Mouse (Mus musculus) fat pad, adult 2 months (tissue): ENCODE measurements at regions not wholly inside any gene's neighbourhood (a gene's known extent, or its start where the extent isn't known, plus 50 kb on each side); places are given as distances from the start of the nearest gene placed in this dataset.

Experiments used
- DNase-seq: peaks from one replicate; pipeline ENCODE4 v3.0.0-alpha.2; 2011; ENCODE audit warnings: low read depth, low spot score; ENCODE audit errors: extremely low read depth

- DNase-seq, result no peak
Observed at GRCm38 (mm10) chr16:30118876-30119275, 54.7 kb downstream of the Hes1 start.

- DNase-seq, result no peak
Observed at GRCm38 (mm10) chr16:30120330-30121265, 56.4 kb downstream of the Hes1 start.

DNA sequence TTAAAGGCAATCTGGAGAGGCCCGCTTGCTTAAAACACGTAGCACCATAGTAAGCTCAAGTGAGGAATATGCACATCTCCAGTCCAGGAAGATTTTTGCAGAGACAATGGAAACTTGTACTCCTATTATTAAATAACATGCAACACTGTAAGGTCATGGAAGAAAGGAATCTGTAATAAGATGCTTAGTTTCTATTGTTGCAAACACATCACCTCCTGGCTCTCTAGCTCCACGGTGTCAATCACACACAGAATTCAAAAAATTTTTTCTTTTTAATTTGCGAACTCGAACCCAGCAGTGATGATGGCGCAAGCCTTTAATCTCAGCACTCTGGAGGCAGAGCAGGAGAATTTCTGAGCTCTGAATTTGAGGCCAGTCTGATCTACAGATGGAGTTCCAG, 57.4 kb downstream of the Hes1 start:
- DNase-seq, result no peak

DNA sequence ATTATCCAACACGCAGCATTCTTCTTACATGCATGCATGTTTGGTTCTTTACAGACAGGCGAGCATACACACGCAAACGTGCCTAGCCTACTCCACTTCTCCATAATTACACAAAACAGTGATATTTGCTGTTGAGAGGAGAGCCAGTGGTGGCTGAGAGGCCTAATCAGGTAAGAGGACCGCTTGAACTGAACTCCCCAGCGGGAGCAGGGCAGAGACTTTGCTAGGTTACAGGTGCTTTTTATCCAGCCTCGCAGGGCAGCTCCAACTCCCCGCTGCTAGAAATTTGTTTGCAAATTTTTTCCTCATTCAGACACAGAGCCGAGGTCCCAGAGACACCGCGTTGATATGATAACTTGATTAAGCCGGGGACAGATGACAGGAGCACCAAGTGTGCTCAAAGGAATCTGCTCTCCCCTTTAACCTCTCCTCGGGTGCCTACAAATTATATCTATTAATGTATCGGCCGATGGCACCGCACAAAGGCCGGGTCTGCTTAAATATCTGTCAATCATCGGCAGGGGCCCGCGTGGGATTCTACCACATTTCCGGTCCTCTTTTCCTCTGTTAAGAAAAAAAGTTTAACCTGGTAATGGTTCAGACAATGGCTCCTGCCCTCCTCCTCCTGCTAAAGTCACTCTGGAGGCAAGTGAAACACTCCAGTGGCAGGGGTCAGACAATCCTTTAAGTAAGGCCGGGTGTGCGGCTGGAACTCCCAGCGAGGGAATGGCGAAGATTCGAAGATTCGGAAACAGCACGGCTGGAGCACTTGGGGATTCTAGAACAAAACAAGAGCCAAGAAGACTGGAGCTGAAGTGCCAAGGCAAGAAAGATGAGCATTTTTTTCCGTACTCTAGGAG, 58.3 kb downstream of the Hes1 start:
- no peak for DNase-seq

- DNase-seq, result no peak
Observed at GRCm38 (mm10) chr16:30127015-30127414, 62.8 kb downstream of the Hes1 start.

- no peak for DNase-seq
Observed at GRCm38 (mm10) chr16:30128787-30129186, 64.6 kb downstream of the Hes1 start.

GRCm38 (mm10) chr16:30129218-30130112, 65.3 kb downstream of the Hes1 start:
- DNase-seq, result no peak

DNA sequence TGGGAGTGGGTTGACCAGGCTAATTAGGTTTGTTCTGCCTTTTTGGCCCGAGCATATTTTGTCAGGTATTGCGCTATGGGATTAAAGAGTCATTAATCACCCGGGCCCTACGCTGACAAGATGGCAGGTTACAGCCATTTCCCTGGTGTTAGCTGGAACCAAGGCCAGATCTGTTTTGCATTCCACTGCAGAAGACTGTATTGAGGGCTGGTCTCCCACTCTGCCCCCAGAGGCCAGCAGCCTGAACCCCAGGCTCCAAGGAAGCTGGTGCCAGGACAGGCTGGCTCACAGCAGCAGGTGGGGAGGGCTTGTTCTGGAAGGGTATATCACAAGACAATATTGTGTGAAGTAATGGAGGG, 65.9 kb downstream of the Hes1 start:
- no peak for DNase-seq

DNA sequence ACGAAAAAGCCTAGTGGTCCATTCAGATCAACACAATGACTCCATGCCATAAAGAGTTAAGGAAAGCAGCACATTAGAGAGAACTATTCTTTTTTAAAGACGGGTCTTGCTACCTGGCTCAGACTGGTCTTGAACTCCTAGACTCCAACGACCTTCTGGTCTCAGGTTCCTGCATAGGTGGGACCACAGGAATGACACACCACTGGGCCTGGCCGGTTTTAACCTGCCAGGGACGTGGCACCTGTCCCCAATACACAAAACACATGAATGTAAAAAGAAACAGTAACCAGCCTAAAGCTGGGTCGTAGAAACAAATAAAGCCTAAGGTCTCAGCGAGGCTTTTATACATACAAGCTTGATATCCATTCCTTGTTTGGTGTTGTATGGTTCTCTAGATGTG, 67.9 kb downstream of the Hes1 start:
- DNase-seq, result no peak

DNA sequence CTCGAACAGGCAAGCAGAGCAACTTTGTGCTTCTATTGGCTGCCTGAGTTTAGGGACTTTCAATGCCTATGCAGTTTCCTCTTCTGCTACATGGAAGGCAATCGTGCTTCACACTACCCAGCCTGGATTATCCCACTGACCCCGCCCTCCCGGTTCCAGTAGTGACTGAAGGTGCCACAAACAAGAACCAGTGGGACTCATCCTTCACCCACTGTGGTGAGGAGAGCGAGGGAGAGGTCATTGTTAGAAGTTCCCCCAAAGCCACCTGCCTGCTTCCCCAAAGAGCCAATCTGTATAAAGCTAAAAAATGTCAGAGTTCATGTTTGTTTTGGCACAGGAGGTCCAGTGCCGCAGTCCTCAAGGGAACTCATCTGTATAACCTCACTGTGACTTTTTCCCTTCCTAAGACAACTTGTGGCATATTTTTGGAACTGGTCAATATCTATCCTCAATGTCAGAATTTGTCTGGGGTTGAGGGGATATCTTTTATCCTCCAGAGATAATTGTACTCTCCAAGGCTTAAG, 70.5 kb downstream of the Hes1 start:
- DNase-seq, result no peak

DNA sequence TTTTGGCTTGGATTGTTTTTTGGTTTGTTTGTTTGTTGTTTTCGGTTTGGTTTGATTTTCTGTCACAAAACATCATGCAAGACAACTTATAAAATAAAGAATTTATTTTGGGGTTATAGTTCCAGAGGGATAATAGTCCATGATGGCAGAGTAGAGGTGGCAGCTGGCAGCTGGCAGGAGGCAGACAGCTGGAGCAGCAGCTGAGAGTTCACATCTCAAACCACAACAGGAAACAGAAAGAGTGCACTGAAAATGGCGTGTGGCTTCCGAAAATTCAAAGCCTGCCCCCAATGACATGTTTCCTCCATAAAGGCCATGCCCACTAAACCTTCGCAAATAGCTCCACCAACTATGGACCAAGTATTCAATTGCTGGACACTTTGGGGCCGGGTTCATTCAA, 72.7 kb downstream of the Hes1 start:
- DNase-seq, result no peak

- DNase-seq, result no peak
Observed at GRCm38 (mm10) chr16:30137812-30138211, 73.6 kb downstream of the Hes1 start.

- no peak for DNase-seq
Observed at GRCm38 (mm10) chr16:30144818-30145464, 80.8 kb downstream of the Hes1 start.

GRCm38 (mm10) chr16:30145465-30146207, 81.5 kb downstream of the Hes1 start:
- no peak for DNase-seq

- DNase-seq, result no peak
Observed at GRCm38 (mm10) chr16:30146208-30146525, 82.0 kb downstream of the Hes1 start.

GRCm38 (mm10) chr16:30147296-30147695, 83.1 kb downstream of the Hes1 start:
- DNase-seq, result no peak

DNA sequence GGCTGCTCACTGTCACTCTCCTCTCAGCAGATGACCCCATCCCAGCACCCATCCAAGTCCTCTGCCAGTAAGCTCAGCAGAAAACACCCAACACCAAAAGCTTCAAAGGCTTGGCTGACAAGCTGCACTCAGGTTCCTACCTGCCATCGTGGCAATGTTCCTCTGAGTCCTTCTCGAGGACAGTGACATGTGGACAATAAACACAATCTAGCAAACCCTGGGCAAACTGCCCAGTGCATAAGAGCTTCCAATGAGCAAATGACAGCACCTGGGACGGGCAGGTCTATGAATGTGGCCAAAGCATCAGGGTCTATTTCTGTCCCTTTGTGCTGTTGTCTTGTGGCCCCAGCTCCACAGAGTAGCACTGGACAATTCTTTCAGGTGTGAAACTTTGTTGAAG, 86.9 kb downstream of the Hes1 start:
- no peak for DNase-seq

DNA sequence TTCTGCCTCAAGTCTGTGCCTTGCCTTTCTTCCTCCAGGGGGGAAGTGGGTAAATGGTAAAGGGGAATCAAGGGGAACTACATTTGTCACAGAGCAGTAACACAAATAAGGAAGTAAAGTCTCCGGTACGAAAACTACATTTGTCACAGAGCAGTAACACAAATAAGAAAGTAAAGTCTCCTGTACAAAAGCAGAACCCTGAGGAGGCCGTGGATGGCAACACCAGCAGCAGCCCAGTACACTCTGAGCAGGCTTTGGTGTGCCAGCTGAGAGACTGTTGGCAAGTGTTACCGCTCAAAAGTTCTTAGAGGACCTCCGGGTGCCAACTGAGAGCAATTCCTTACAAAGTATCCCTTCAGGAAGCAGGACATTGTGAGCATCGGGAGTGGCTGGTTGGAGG, 90.9 kb downstream of the Hes1 start:
- no peak for DNase-seq

- DNase-seq, result no peak
Observed at GRCm38 (mm10) chr16:30155486-30156246, 91.5 kb downstream of the Hes1 start.
